Mouse (Mus musculus) mesoderm, embryonic 11.5 days (tissue): ENCODE measurements around the gene Sorbs1.

ENCODE experiments used
- DNase-seq: peaks from one replicate; pipeline ENCODE4 v3.0.0-alpha.2; 2012; ENCODE audit warnings: low read depth, low spot score

Gene Sorbs1

GRCm38 (mm10) chr19:40348175-40348574 is 165.4 kb downstream of the Sorbs1 start:
- no peak for DNase-seq

DNA sequence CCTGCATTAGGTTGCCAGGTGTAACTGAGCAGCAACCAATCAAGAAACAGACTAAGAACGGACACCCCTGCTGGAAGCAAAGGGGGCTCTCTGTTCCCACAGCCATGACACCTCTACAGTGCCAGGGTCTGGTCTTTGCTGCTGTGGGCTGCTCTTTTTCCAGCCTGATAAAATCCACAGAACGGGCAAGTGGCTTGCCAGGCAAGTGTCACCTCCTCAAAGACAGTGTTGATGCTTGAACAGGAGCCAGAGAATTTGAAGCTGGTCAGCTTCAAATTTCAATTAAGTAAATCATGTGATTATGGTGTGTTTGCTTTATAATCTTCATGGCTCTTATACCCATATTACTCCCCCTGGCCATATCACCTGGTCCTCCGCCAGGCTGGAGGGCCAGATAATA is 166.7 kb downstream of the Sorbs1 start:
- no peak for DNase-seq

DNA sequence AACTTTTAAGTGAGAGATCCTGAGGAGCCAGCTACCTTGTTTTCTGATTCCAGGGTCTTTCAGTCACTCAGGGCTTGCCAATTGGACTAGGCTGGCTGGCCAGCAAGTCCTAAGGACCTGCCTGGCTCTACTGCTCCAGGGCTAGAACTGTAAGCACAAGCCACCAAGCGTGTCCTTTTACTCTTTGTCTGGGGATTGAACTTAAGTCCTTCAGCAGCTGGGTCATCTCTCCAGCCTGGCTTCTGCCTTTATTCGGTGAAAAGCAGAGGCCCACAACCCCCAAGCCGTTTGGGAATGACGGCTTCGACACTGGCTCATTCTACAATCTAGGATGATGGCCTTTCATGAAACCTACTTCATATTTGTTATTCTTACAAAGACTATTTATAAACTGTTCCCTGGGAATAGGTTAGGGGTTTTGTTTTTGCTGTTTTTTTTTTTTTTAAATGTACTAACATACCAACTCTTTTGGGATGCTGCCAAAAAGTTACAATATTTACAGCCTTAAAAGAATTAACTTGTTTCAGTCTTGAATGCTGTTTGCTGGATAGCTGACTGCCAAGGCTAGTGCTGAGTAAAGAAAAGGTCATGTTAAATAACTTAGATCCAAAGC is 167.2 kb downstream of the Sorbs1 start:
- no peak for DNase-seq

DNA sequence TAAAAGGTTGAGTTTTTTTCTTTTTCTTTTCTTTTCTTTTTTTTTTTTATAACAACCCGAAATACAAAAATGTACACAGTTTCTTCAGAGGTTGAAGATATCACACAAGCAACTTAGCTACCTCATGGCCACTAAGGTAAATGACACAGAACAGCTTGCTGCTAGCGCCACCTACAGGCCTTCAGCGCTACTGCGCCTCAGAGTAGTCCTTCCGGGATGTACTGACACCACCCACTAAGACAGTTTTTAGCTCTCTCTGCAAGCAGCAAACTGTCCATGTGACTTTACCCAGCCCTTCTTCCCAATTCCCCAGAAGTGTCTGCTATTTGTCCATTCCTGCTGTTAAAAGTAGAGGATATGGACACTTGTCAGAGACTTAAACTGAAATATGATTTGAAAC is 167.9 kb downstream of the Sorbs1 start:
- peak; percentile 72 for DNase-seq

DNA sequence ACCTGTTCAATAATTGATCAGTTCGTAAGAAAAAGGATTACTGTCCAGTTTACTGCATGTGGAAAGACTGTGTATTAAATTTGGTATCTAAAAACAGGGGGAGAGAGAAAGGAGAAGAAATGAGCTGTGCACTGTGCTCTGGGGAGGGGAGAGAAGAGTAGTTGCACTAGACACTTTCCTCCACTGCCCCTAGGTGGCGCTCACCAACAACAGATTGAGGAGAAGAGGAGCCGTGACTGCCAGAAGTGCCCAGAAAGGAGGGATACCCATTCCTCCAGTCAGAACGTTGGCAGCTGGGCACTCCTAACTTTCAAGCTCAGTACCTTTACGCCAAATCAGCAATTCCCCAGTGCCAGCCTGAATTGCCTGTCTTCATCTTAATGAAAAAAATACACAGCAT is 170.6 kb downstream of the Sorbs1 start:
- DNase-seq: peak; percentile 81

DNA sequence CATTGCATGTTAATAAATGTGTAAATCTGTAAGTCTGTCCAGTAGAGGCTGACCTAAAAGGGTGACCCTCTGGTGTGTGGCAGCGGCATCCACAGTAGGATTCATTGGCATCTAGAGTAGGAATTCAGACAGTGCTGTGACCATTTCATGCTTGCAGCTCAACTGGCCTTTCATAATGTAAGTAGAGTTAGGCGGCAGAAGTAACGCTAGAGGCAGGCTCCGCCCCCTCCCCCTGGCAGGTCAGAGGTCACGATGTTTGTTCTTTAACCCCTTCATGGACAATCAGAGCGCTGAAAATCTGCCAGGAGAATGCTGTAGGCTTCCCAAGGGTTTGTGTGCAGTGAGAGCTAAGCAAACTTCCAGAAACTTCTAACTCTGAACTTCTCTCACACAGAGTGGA is 172.4 kb downstream of the Sorbs1 start:
- DNase-seq: peak; percentile 68

DNA sequence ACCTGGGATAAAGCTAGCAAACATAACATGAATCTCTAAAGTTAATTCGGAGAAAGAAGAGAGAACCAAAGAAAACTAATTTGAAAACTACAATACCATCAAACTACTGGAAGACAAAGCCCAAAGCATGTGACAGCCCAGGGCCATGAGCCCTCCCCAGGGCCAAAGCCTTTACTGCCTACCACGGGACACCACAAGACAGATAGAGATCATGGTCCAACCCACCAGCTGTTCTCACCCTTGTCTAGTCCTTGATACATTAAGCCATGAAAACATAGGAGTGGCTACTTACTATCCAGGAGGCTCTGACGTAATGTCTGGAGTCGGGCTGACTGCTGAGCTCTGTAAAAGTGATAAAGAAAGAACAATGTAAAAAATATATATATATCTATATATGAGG is 176.9 kb downstream of the Sorbs1 start:
- DNase-seq: no peak

DNA sequence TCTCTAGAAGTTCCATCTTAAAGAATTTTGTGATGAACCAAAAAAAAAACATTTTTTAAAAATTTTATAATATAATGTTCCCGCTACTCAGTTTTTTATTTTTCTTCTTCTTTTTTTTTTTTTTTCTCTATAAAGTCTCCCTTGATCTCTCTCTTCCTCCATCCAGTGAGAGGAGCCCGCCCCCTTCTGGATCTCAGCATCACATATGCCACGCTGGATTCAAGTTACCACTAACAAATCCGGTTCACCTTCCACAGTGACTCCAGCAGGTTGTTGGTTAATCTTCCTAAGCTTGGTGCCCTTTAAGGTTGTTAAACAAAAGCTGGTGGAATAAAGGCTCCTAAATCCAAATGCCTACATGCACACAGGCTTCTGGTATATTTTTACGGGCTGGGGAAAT is 179.7 kb downstream of the Sorbs1 start:
- DNase-seq: no peak

GRCm38 (mm10) chr19:40333081-40333480 is 180.5 kb downstream of the Sorbs1 start:
- DNase-seq: no peak

GRCm38 (mm10) chr19:40332303-40332702 is 181.3 kb downstream of the Sorbs1 start:
- no peak for DNase-seq

DNA sequence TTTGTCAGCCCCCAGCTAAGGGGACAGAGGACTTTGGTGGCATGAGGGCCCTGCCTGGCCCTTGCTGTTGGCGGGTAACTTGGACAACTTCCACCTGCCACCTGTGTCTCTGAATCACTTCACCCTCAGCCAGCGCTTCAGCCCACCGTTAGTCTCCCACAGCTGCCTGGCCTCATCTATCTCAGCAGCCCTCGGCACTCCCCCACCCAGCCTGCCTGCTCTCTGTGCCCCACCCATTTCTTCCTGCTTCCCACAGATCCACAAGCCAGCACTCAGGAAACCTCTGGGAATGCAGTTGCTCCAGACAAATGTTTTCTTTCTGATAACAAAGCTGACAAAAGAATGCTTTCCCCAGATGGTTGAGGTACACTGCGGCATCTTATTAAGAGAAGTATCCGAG is 181.7 kb downstream of the Sorbs1 start:
- DNase-seq: no peak

GRCm38 (mm10) chr19:40326126-40326525 is 187.5 kb downstream of the Sorbs1 start:
- no peak for DNase-seq

GRCm38 (mm10) chr19:40325381-40325780 is 188.2 kb downstream of the Sorbs1 start:
- no peak for DNase-seq

DNA sequence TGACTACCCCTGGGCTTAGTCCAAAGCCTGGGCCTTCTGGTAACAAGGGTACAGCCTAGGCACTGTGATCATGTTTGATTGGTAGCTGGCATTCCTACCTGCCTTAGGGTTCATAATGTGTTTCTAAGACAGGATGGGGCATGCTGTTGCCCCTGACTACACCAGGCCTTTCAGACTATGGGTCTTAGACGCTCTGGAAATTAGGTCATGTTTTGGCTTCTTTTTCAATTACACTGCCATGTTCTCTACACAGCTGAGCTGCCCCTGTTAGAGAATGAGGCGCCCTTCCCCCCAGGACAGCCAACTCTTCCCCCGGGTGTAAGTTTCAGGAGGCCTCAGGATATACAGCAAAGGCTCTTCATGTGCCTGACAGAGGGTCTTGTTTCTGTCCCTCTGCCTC is 191.4 kb downstream of the Sorbs1 start:
- DNase-seq: no peak

DNA sequence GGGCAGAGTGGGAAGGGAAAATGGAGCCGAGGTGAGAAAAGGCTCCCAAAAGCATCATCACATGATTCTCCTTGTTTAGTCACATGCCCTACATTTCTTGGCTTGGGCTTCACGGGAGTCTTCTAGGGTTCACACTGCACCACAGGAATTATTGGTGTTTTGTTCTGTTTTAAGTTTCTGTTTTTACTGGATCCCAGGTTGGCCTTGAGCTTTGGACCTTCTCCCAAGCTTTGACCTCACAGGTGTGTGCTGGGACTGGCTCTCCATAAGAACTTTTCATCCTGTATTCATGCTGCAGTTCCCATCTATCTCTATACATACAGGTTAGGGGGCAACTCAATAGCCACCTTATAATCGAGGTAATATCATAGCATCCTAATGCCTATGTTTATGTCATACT is 194.4 kb downstream of the Sorbs1 start:
- DNase-seq: no peak

- DNase-seq: peak; percentile 62
Measured at GRCm38 (mm10) chr19:40318511-40318910, 195.1 kb downstream of the Sorbs1 start.

DNA sequence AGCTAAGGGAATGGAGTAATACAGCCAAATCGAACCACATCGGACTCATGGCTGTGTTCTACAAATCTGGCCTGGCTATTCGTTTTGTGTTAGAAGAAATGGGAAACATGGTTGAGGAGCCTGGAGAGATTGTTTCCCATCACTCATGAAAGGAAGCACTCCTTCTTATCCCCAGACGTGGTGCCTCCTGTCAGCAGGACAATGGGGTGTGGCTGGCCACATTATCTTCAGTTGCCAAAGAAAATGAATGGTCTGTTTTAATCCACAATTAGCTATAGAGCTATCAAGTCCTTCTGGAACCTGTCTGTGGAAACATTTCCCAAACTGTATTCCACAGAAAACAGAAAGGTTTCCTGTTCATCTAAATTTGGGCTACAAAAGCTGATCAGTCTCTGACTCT is 196.6 kb downstream of the Sorbs1 start:
- DNase-seq: no peak

GRCm38 (mm10) chr19:40314252-40314651 is 199.3 kb downstream of the Sorbs1 start:
- DNase-seq: no peak

DNA sequence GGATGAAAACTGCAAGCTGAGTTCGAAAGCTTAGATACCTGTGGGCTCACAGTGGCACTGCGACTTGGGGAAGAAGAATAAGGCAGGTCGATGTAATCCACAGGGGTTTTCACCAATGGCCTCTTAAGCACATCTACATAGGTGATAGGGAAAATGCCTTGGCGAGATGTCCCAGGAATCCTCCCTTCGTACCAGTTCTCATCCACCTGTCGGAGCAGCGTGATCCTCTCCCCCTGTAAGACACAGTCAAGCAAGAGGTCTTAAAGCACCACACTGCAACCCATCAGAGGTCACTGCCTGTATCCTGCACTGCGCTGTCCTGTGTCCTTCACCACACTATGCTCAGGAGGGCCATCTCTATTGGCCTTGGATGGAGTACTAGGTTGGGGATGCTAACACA is 201.9 kb downstream of the Sorbs1 start:
- DNase-seq: no peak

DNA sequence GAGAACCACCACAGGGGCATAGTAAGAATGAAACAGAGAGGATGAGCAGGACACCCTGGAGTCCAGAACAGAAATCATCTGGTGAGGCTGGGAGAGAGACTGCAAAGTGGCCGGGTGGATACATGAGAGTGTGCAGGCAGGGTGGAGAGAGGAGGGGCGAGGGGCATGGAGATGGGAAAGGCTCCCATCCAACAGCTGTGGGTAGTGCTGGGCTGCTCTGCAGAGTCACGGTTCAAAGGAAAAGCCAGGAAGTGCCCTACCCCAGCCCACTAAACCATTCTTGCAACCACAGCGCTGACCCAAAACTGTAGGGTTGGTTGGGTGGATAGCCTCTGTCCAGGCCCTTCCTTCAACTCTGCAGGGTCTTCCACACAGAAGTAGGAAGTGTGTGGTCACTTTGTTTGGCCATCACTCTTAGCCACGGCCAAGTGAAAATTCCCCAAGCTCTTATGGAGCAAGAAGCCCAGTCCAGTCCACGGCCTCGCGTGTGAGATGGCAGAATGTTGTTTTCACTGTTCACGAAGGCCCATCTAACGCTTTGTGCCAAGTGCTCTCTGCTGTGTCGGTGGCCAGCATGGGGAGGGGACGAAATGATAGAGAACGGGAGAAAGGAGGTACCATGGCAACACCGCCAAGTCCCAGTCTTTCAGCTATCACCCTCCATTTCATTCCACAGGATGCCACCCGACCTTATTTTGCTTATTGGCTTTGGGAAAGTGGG is 203.0 kb downstream of the Sorbs1 start:
- DNase-seq: no peak

- DNase-seq: no peak
Measured at GRCm38 (mm10) chr19:40309911-40310310, 203.7 kb downstream of the Sorbs1 start.

GRCm38 (mm10) chr19:40307550-40307949 is 206.0 kb downstream of the Sorbs1 start:
- DNase-seq: no peak

DNA sequence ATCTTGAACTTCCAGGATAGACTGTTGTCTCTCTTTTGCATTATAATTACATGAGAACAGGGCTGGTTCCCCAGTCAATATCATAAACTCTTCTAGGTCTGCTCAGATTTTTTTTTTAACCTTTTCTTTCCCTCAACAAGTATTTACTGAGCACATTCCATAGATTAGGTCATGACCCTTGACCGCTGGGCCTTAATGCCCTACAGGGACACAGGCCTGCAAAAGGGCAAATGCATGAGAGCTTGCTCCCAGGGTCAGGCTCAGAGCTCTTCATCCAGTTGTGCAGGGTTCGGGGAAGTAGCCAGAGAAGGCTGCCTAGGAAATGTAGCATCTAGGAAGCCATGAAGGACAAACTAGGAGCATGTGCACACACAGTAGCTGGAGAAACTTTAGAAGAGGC is 206.9 kb downstream of the Sorbs1 start:
- DNase-seq: no peak

DNA sequence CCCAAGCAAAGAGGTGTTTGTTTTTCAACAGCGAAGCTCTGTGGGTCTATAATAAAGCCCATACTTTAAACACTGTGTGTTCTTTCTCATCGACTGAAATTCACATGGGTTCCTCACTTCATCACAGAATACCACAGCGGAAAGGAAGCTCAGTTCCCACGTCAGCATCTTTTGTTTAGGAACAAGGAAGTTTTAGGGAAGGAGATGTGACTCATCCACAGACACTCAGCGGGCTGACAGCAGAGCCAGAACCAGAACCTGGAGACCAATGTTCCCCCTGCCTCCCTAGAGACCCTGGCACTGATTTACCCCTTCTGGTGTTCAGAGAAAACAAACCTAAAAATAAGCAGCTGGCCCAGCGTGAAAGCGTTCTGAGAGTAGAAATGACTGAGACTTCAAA is 208.1 kb downstream of the Sorbs1 start:
- DNase-seq: no peak
